Mouse (Mus musculus) liver, embryonic 16.5 days (tissue): ENCODE measurements around the gene Slc6a2. TPM values are rescaled to one million over a fixed set of nuclear protein-coding genes. Genes with fewer than 3 reads are reported as not detected.

Source experiments
- ATAC-seq: fragments of 200-750 bp; cut with Nextera tagmentation; 2 replicates; pipeline ENCODE4 v1.8.0; 2017; ENCODE audit warnings: low read depth, mild to moderate bottlenecking, moderate number of reproducible peaks, moderate library complexity
- H3K27ac ChIP-seq: fragments of 300-500 bp; sonication (generic); 2 replicates; pipeline ENCODE4 v1.5.1; 2014; ENCODE audit warnings: mild to moderate bottlenecking, low read length
- H3K27me3 ChIP-seq: fragments of 300-500 bp; sonication (generic); 2 replicates; pipeline ENCODE4 v1.6.1; 2014; ENCODE audit warnings: low read depth, low read length, mixed read lengths; ENCODE audit not compliant: control insufficient read depth, insufficient read depth
- H3K36me3 ChIP-seq: fragments of 300-500 bp; sonication (generic); 2 replicates; pipeline ENCODE4 v1.6.1; 2014; ENCODE audit warnings: mild to moderate bottlenecking; ENCODE audit not compliant: control insufficient read depth, insufficient read depth
- H3K4me1 ChIP-seq: fragments of 300-500 bp; sonication (generic); 2 replicates; pipeline ENCODE4 v1.6.1; 2014; ENCODE audit warnings: low read depth, low read length, mixed read lengths; ENCODE audit not compliant: control insufficient read depth
- H3K4me2 ChIP-seq: fragments of 300-500 bp; sonication (generic); 2 replicates; pipeline ENCODE4 v1.6.1; 2014; ENCODE audit warnings: low read depth, low read length, mixed read lengths
- H3K4me3 ChIP-seq: fragments of 300-500 bp; sonication (generic); 2 replicates; pipeline ENCODE4 v1.5.1; 2014; ENCODE audit warnings: low read depth, mild to moderate bottlenecking, low read length
- H3K9ac ChIP-seq: fragments of 300-500 bp; sonication (generic); 2 replicates; pipeline ENCODE4 v1.6.1; 2014; ENCODE audit warnings: low read depth, low read length
- H3K9me3 ChIP-seq: fragments of 300-500 bp; sonication (generic); replicated peaks from 2 replicates; pipeline ENCODE4 v1.6.1; 2016; ENCODE audit warnings: low read length; ENCODE audit not compliant: control insufficient read depth
- WGBS: fragments of 180-500 bp; shearing (Covaris S2); extraction: QIAGEN DNeasy Blood & Tissue Kit; methylation state at CpG from one replicate; pipeline ENCODE4 v1.1.7; 2014; ENCODE audit not compliant: insufficient replicate concordance; 5-methylcytosine and 5-hydroxymethylcytosine counted together
- polyA plus RNA-seq: library from polyadenylated mRNA; unstranded; fragments of >200 nt; fragmentation: Nextera tagmentation; extraction: Ambion mirVana; gene quantifications from 2 replicates; pipeline ENCODE4 v1.2.1, GENCODE M21; 2015

Slc6a2 gene
- polyA plus RNA-seq, 1 experiment from 2014 or later, result not detected

- no peaks in the 10 kb centered on the region for H3K4me1 ChIP-seq
- peaks cover 3% of the 10 kb centered on the region; the same call in 1 of the 2 replicates for H3K27me3 ChIP-seq
- H3K9ac ChIP-seq, result no peak overlapping the region
- WGBS, result 55% methylated on average over 5 of the region's 5 CpGs
- no peak overlapping the region for H3K4me2 ChIP-seq
- H3K9me3 ChIP-seq, result no peaks in the 10 kb centered on the region
- no peak for ATAC-seq
- H3K4me3 ChIP-seq, result no peak overlapping the region
- H3K27ac ChIP-seq, result no peak overlapping the region
- H3K36me3 ChIP-seq, result no peaks in the 10 kb centered on the region
These were observed 5.8 kb upstream of the Slc6a2 start for GRCm38 (mm10) chr8:92954044-92954443.

DNA sequence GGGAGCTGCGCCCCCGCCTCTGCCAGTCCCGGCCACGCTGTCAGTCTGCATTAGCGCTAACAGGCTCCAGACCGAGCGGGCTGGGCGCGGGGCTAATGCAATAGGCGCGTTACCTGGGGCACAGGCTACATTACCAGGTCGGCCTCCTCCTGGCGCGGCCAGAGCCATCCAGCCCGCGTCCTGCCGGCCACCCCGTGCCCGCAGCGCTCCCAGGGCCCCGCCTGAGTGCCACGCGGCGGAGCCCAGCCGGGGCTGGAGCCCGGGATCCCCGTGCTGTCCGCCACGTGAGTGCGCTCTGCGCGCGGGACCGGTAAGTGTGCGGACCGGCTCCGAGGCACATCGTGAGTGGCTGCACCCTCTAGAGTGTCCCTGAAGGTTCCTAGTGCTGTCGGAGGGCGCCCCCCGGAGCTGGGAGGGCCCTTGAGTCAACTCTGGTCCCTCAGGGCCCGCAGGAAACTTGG is 602 bp downstream of the Slc6a2 start:
- WGBS, result 2% methylated on average over 42 of the region's 42 CpGs
- no peaks in the 10 kb centered on the region for H3K9me3 ChIP-seq
- H3K4me3 ChIP-seq, result no peak overlapping the region
- H3K36me3 ChIP-seq, result no peaks in the 10 kb centered on the region
- no peak overlapping the region for H3K4me2 ChIP-seq
- no peak overlapping the region for H3K9ac ChIP-seq
- H3K27me3 ChIP-seq, result peaks cover 36% of the 10 kb centered on the region
- no peak for ATAC-seq
- H3K4me1 ChIP-seq, result no peaks in the 10 kb centered on the region
- no peak overlapping the region for H3K27ac ChIP-seq

- WGBS, result 2% methylated on average over 25 of the region's 25 CpGs
- H3K4me3 ChIP-seq, result no peak overlapping the region
These were observed 1.2 kb downstream of the Slc6a2 start for GRCm38 (mm10) chr8:92961088-92961487.

GRCm38 (mm10) chr8:92964556-92964955 is 4.7 kb downstream of the Slc6a2 start:
- no peaks in the 10 kb centered on the region for H3K9me3 ChIP-seq
- H3K27ac ChIP-seq, result no peak overlapping the region
- H3K36me3 ChIP-seq, result no peaks in the 10 kb centered on the region
- peaks cover 31% of the 10 kb centered on the region for H3K27me3 ChIP-seq
- H3K4me3 ChIP-seq, result no peak overlapping the region
- no peak overlapping the region for H3K9ac ChIP-seq
- 22% methylated on average over 2 of the region's 2 CpGs for WGBS
- H3K4me1 ChIP-seq, result no peaks in the 10 kb centered on the region
- no peak for ATAC-seq
- H3K4me2 ChIP-seq, result no peak overlapping the region

More at GRCm38 (mm10) chr8:92961088-92961487, 1.2 kb downstream of the Slc6a2 start:
- no peaks in the 10 kb centered on the region for H3K4me1 ChIP-seq
- no peak overlapping the region for H3K27ac ChIP-seq
- no peaks in the 10 kb centered on the region for H3K36me3 ChIP-seq
- H3K9ac ChIP-seq, result no peak overlapping the region
- ATAC-seq, result no peak
- H3K4me2 ChIP-seq, result no peak overlapping the region
- no peaks in the 10 kb centered on the region for H3K9me3 ChIP-seq
- peaks cover 36% of the 10 kb centered on the region for H3K27me3 ChIP-seq

- Histone ChIP-seq H3K4me3 (no peak overlapping the region), H3K36me3 (no peaks in the 10 kb centered on the region), H3K27me3 (no peaks in the 10 kb centered on the region), H3K9ac (no peak overlapping the region), H3K9me3 (no peaks in the 10 kb centered on the region), H3K4me1 (no peaks in the 10 kb centered on the region), H3K4me2 (no peak overlapping the region), H3K27ac (no peak overlapping the region)
- no peak for ATAC-seq
- 56% methylated on average over 5 of the region's 5 CpGs for WGBS
These were observed 13.1 kb downstream of the Slc6a2 start for GRCm38 (mm10) chr8:92972949-92973348.

GRCm38 (mm10) chr8:92976656-92977055 is 16.8 kb downstream of the Slc6a2 start:
- no peak overlapping the region for H3K4me3 ChIP-seq
- H3K36me3 ChIP-seq, result no peaks in the 10 kb centered on the region
- ATAC-seq, result no peak
- H3K4me2 ChIP-seq, result no peak overlapping the region
- no peaks in the 10 kb centered on the region for H3K27me3 ChIP-seq
- H3K9ac ChIP-seq, result no peak overlapping the region
- H3K4me1 ChIP-seq, result no peaks in the 10 kb centered on the region
- no peaks in the 10 kb centered on the region for H3K9me3 ChIP-seq
- H3K27ac ChIP-seq, result no peak overlapping the region
- 60% methylated on average over 5 of the region's 5 CpGs for WGBS

- no peaks in the 10 kb centered on the region for H3K9me3 ChIP-seq
- 45% methylated on average over 3 of the region's 3 CpGs for WGBS
- no peak overlapping the region for H3K9ac ChIP-seq
- H3K4me2 ChIP-seq, result no peak overlapping the region
- H3K4me1 ChIP-seq, result no peaks in the 10 kb centered on the region
- no peaks in the 10 kb centered on the region for H3K27me3 ChIP-seq
- no peak overlapping the region for H3K4me3 ChIP-seq
- H3K27ac ChIP-seq, result no peak overlapping the region
- no peaks in the 10 kb centered on the region for H3K36me3 ChIP-seq
- no peak for ATAC-seq
These were observed 22.6 kb downstream of the Slc6a2 start for GRCm38 (mm10) chr8:92982491-92982890.

DNA sequence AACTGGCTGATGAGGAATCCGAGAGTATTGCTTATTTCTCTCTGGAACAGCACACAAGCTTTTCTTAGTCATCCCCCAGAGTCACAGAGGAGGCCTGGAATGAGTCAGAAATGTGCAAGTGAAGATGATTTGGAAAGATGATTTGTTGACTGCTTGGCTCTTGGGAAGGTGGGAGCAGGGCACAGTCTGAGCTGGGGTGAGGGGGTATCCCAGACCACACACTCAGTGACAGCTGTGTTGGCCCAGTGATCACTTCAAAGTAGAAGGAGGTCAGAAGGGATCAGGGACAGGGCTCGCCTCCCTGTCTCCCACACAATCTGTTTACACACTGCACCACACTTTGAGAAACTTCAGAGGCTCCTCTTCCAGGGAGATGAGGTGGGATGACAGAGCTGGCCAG is 24.5 kb downstream of the Slc6a2 start:
- H3K4me2 ChIP-seq, result no peak overlapping the region

DNA sequence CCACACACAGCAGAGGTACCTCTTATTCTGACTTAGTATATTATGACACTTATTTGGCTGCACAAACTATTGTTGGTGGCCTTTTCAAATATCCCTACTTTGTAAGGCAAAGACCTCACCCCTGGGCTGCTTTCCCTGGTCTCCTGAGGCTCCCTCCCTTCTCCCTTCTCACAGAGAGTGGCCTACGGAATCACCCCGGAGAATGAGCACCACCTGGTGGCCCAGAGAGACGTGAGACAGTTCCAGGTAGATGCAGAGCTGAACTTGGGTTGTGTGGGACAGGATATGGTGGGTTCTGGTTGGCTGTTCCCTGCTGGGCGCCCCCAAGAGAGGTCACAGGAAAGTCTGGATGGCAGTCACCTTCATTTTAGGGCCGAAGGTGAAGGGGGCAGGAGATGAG is 37.0 kb downstream of the Slc6a2 start:
- no peaks in the 10 kb centered on the region for H3K36me3 ChIP-seq
- H3K27ac ChIP-seq, result no peak overlapping the region
- H3K9ac ChIP-seq, result no peak overlapping the region
- ATAC-seq, result no peak
- H3K4me3 ChIP-seq, result no peak overlapping the region
- no peaks in the 10 kb centered on the region for H3K4me1 ChIP-seq
- H3K9me3 ChIP-seq, result no peaks in the 10 kb centered on the region
- WGBS, result 24% methylated on average over 5 of the region's 5 CpGs
- no peak overlapping the region for H3K4me2 ChIP-seq
- H3K27me3 ChIP-seq, result no peaks in the 10 kb centered on the region

More for the DNA sequence above, 24.5 kb downstream of the Slc6a2 start:
- H3K9ac ChIP-seq, result no peak overlapping the region
- H3K9me3 ChIP-seq, result no peaks in the 10 kb centered on the region
- H3K4me1 ChIP-seq, result no peaks in the 10 kb centered on the region
- H3K4me3 ChIP-seq, result no peak overlapping the region
- no peak for ATAC-seq
- WGBS, result 32% methylated on average over 2 of the region's 2 CpGs
- no peaks in the 10 kb centered on the region for H3K27me3 ChIP-seq
- H3K36me3 ChIP-seq, result no peaks in the 10 kb centered on the region
- H3K27ac ChIP-seq, result no peak overlapping the region
